Mouse (Mus musculus): Measurements from ENCODE around the gene Vps8. TPM values are rescaled to one million over a fixed set of nuclear protein-coding genes. Genes with fewer than 3 reads are reported as not detected.

Vps8 gene
- 28.8 and 34.4 TPM in 2 replicates for polyA plus RNA-seq (2015; fragmentation: Nextera tagmentation; extraction: Ambion mirVana)

- no peaks in the 10 kb centered on the region for H3K4me1 ChIP-seq (replicated peaks; ENCODE audit: insufficient read depth, low read length)
- no peaks in the 10 kb centered on the region for H3K36me3 ChIP-seq (ENCODE audit: insufficient read depth, low read length)
- peak within 1 kb of the TSS; percentile 80 for H3K4me3 ChIP-seq (replicated peaks; ENCODE audit: low read depth, low read length)
- no peaks in the 10 kb centered on the region for H3K9me3 ChIP-seq (replicated peaks; ENCODE audit: low read length)
- WGBS: under 1% methylated on average over 69 of the region's 71 CpGs
- peak; percentile 98 for ATAC-seq (replicated peaks; ENCODE audit: low FRiP score, low read depth)
- no peaks in the 10 kb centered on the region for H3K27me3 ChIP-seq (ENCODE audit: insufficient read depth, low read length)
- H3K9ac ChIP-seq (ENCODE audit: low read depth, low read length): peak within 1 kb of the TSS; percentile 78
- DNase-seq (ENCODE audit: low spot score): peak; percentile 96
- peak within 1 kb of the TSS; percentile 96 for H3K4me2 ChIP-seq (ENCODE audit: low read length)
- peak within 1 kb of the TSS; percentile 75 for H3K27ac ChIP-seq
- TF ChIP-seq CTCF (IDR thresholded peaks at IDR 0.05; ENCODE audit: low read depth): peak; percentile 46; the same call in 1 of the 2 replicates
Observed at GRCm38 (mm10) chr16:21422645-21423545, at the start of gene Vps8. Vps8 (plus strand) TSS chr16:21423118.

DNA sequence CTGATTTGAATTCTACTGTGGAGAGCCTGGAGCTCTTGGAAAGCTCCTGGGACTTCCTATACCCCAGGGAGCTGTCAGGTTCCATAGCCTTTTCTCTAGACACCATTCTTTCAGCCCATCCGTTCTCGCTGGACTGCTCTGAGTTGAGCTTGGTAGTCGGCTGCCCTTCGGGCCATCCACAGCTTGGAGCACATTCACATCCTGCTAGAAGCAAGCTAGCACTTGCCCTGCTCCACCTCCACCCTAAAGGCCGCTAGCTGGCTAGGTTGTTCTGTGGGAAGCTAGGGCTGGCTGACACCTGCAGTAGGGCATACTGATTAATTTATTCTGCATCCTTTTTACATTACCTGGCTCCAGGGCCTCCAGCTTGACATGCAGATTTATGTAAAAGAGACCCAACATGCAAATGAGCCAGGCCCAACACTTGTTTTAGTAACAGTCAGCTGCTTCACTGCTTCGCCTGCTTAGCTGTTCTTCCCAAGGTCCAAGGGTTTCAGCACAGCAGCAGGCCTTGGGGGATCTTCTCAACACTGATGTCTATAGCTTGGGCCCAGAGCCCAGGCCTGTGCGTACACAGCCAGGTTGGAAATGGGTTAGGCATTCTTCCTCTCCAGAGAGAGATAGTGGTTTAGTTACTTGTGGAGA lies 49.5 kb upstream of the Vps8 start:
- H3K27me3 ChIP-seq (ENCODE audit: insufficient read depth, low read length): no peaks in the 10 kb centered on the region
- DNase-seq (ENCODE audit: low spot score) (no peak), ATAC-seq (replicated peaks; ENCODE audit: low FRiP score, low read depth) (no peak)
- no peak overlapping the region for H3K27ac ChIP-seq
- TF ChIP-seq CTCF (IDR thresholded peaks at IDR 0.05; ENCODE audit: low read depth): no peak
- peaks cover 6% of the 10 kb centered on the region; the same call in 1 of the 2 replicates for H3K4me1 ChIP-seq (replicated peaks; ENCODE audit: insufficient read depth, low read length)
- no peaks in the 10 kb centered on the region for H3K9me3 ChIP-seq (replicated peaks; ENCODE audit: low read length)
- no peak overlapping the region for H3K4me3 ChIP-seq (replicated peaks; ENCODE audit: low read depth, low read length)
- WGBS: 71% methylated on average over 7 of the region's 7 CpGs
- H3K4me2 ChIP-seq (ENCODE audit: low read length): no peak overlapping the region
- no peak overlapping the region for H3K9ac ChIP-seq (ENCODE audit: low read depth, low read length)
- no peaks in the 10 kb centered on the region for H3K36me3 ChIP-seq (ENCODE audit: insufficient read depth, low read length)

DNA sequence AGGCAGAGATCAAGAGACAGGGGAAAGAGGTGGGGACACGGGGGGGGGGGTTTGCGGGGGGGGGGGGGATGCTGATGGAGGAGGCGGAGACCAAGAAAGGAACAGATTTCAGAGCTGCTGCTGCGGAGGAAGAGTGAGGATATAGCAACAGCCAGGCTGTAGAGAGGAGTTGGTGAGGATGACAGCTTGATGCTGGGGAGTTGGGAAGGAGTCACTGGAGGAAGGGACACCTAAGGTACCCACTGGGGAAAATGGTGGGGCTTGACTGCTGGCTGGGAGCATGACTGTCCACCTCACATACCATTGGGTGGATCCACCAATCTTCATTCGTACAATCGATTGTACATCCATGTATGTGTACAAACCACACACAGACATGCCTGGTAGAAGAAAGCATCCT lies 48.9 kb upstream of the Vps8 start:
- Histone ChIP-seq H3K9ac (ENCODE audit: low read depth, low read length) (no peak overlapping the region), H3K4me2 (ENCODE audit: low read length) (no peak overlapping the region), H3K4me1 (replicated peaks; ENCODE audit: insufficient read depth, low read length) (peaks cover 7% of the 10 kb centered on the region; the same call in 1 of the 2 replicates), H3K9me3 (replicated peaks; ENCODE audit: low read length) (no peaks in the 10 kb centered on the region), H3K27ac (no peak overlapping the region), H3K36me3 (ENCODE audit: insufficient read depth, low read length) (no peaks in the 10 kb centered on the region), H3K27me3 (ENCODE audit: insufficient read depth, low read length) (no peaks in the 10 kb centered on the region), H3K4me3 (replicated peaks; ENCODE audit: low read depth, low read length) (no peak overlapping the region)
- DNase-seq (ENCODE audit: low spot score) (no peak), ATAC-seq (replicated peaks; ENCODE audit: low FRiP score, low read depth) (no peak)
- no peak for TF ChIP-seq CTCF (IDR thresholded peaks at IDR 0.05; ENCODE audit: low read depth)
- WGBS: 69% methylated on average over 5 of the region's 6 CpGs

- Histone ChIP-seq H3K9me3 (replicated peaks; ENCODE audit: low read length) (no peaks in the 10 kb centered on the region), H3K27me3 (ENCODE audit: insufficient read depth, low read length) (no peaks in the 10 kb centered on the region), H3K36me3 (ENCODE audit: insufficient read depth, low read length) (no peaks in the 10 kb centered on the region), H3K4me3 (replicated peaks; ENCODE audit: low read depth, low read length) (no peak overlapping the region), H3K27ac (no peak overlapping the region), H3K4me1 (replicated peaks; ENCODE audit: insufficient read depth, low read length) (peaks cover 7% of the 10 kb centered on the region; the same call in 1 of the 2 replicates), H3K9ac (ENCODE audit: low read depth, low read length) (no peak overlapping the region), H3K4me2 (ENCODE audit: low read length) (no peak overlapping the region)
- DNase-seq (ENCODE audit: low spot score) (no peak), ATAC-seq (replicated peaks; ENCODE audit: low FRiP score, low read depth) (no peak)
- no peak for TF ChIP-seq CTCF (IDR thresholded peaks at IDR 0.05; ENCODE audit: low read depth)
- 88% methylated on average over 8 of the region's 8 CpGs for WGBS
Observed at GRCm38 (mm10) chr16:21375147-21375546, 47.8 kb upstream of the Vps8 start.

- 74% methylated on average over 8 of the region's 8 CpGs for WGBS
- no peak for TF ChIP-seq CTCF (IDR thresholded peaks at IDR 0.05; ENCODE audit: low read depth)
- no peaks in the 10 kb centered on the region for H3K27me3 ChIP-seq (ENCODE audit: insufficient read depth, low read length)
- H3K4me3 ChIP-seq (replicated peaks; ENCODE audit: low read depth, low read length): no peak overlapping the region
- no peak for ATAC-seq (replicated peaks; ENCODE audit: low FRiP score, low read depth)
- H3K9me3 ChIP-seq (replicated peaks; ENCODE audit: low read length): no peaks in the 10 kb centered on the region
- no peak overlapping the region for H3K4me2 ChIP-seq (ENCODE audit: low read length)
- peak overlapping the region; percentile 63; the same call in 1 of the 2 replicates for H3K27ac ChIP-seq
- peaks cover 7% of the 10 kb centered on the region; the same call in 1 of the 2 replicates for H3K4me1 ChIP-seq (replicated peaks; ENCODE audit: insufficient read depth, low read length)
- peak; percentile 39 for DNase-seq (ENCODE audit: low spot score)
- no peak overlapping the region for H3K9ac ChIP-seq (ENCODE audit: low read depth, low read length)
- H3K36me3 ChIP-seq (ENCODE audit: insufficient read depth, low read length): no peaks in the 10 kb centered on the region
Observed at GRCm38 (mm10) chr16:21376316-21376715, 46.6 kb upstream of the Vps8 start.

DNA sequence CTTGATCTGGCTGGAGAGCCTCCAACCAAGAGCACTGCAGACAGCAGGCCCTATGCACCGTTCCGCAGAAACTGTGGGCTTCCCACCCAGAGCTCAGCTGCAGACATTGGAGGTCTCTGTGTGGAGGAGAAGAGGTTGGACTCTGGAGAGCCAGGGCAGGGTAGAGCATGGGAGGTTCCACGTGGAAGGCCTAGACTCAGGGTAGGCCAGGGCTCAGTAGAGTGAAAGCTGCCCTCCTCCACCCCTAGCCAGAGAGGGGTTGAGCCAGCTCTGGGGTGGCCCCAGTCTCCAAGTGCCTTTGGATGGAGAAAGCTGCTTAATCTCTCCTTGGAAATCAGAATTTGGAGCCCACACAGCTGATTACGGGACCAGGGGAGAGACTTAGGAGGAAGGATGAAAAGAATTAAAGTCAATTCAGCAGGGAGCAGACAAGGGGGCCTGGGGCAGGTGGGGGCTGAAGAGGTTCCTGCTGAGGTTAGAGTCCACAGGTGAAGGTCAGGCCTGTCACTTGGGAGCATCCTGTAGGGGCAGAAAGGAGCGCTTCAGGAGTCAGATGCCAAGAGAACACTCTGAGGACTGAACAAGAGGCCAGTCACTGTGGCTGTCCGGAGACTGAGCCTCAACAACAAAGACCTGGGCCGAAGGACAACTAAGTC lies 45.8 kb upstream of the Vps8 start:
- ATAC-seq (replicated peaks; ENCODE audit: low FRiP score, low read depth): no peak

More for the DNA sequence above, 45.8 kb upstream of the Vps8 start:
- Histone ChIP-seq H3K27ac (peak overlapping the region; percentile 63; the same call in 1 of the 2 replicates), H3K27me3 (ENCODE audit: insufficient read depth, low read length) (no peaks in the 10 kb centered on the region), H3K4me3 (replicated peaks; ENCODE audit: low read depth, low read length) (no peak overlapping the region), H3K4me2 (ENCODE audit: low read length) (no peak overlapping the region), H3K36me3 (ENCODE audit: insufficient read depth, low read length) (no peaks in the 10 kb centered on the region), H3K9ac (ENCODE audit: low read depth, low read length) (no peak overlapping the region), H3K4me1 (replicated peaks; ENCODE audit: insufficient read depth, low read length) (peaks cover 7% of the 10 kb centered on the region; the same call in 1 of the 2 replicates), H3K9me3 (replicated peaks; ENCODE audit: low read length) (no peaks in the 10 kb centered on the region)
- DNase-seq (ENCODE audit: low spot score): no peak
- WGBS: 48% methylated on average over 7 of the region's 7 CpGs
- no peak for TF ChIP-seq CTCF (IDR thresholded peaks at IDR 0.05; ENCODE audit: low read depth)

All from kidney, postnatal 0 days (tissue).